Mouse (Mus musculus): ENCODE results near the gene Spg20.

Spg20 gene

DNA sequence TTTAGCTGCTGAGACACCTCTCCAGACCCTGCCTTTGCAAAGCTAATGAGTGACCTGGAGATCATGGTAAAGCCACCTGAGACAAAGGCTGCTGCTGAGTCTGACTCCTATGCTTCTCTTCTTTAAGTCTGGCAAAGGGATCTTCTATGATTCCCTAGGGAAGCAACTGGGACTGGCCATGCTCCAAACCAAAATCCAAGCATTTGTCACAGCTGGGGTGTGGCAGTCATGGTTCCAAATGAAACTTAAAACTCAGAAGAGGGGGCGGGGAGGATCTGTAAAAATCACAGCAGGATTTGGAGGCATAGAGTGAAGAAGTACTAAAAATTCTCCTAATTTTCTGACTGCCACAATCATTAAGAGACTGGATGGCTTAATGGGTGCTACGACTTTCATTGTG lies 14.7 kb upstream of the Spg20 start:
- no peak for DNase-seq (ENCODE audit: low read depth, low spot score)

DNA sequence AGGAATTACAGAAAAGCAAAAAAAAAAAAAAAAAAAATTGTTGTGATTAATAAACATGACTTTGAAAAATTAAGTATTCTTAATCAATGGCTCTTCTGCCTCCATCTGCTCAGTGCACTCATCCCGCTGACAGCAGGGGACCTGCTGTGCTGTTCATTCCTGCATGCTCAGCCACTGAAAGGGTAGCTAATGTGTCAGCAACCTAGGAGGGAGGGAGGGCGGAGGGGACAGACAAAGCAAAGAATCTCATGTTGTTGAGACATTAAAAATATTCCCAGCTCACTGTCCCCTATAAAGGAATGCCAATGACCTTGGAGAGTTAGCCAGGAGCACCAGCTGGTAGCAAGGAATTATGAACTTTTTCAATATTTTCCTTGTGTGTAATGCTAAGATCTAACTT lies 13.9 kb upstream of the Spg20 start:
- DNase-seq (ENCODE audit: low read depth, low spot score), result no peak

DNA sequence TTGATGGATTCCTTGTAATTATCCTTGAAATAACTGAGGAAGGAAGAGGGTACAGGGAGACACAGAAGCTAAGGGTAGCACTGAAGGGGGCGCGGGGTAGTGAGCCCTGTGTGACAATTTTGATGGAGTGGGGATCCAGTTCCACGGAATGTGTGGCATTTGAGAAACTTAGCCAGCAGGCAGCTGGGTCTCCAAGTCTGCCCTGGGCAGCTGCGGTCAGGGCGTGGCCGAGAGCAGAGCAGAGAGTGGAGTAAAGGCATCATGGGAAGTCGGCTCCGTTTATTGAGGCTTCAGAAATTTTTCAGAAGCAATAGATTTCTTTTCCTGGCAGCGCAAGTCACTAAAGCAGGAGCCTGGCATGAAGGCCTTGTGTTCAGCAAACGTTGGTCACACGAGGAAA lies 12.9 kb upstream of the Spg20 start:
- DNase-seq (ENCODE audit: low read depth, low spot score), result no peak

DNA sequence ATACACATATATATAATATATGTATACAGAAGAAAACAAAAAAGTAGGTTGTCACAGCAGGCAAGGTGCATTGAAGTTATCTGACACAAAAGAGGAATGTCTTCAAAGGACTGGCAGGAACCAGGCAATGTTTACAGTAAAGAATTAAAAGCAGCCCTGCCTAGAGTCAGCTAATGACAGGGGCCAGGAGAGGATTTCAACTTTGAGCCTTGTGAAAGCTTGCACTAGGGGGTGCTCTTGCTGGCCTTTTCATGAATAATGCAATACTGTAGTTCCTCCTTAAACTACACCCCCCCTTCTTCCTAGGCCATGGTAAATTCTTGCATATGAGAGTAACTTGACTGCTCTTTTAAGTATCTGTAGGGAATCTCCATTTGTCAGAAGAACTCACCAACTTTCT lies 10.8 kb upstream of the Spg20 start:
- DNase-seq (ENCODE audit: low read depth, low spot score), result no peak

DNA sequence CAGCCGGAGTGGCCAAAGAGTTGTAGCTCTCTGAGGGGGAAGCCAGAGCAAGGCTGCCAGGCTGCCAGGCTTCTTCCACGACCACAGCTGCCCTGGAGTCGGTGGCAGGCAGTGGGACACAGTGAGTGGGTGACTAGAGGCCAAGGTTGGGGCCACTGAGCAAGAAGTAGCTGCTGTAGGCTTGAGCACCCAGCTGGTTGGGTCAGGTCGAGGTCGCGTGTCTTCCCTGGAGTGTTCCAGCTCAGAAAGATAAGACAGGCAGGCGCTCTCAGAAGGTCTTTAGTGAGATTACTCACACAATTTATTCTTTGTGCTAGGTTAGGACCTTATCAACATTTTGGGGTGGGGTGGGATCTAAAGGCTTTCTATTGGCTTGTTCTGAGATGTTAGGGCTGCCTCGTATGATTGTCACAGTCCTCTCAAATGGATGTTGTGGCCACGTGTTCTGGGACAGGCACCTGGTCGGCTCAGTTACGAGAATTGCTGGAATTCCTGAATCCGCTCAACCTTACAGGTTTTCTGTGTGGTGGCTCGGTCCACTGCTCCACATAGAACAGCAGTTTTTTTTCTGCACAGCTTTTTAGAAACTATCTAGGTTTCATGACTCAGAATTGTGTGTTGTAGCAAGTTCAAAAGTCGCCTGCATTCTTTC lies 6.4 kb upstream of the Spg20 start:
- no peak for DNase-seq (ENCODE audit: low read depth, low spot score)

DNA sequence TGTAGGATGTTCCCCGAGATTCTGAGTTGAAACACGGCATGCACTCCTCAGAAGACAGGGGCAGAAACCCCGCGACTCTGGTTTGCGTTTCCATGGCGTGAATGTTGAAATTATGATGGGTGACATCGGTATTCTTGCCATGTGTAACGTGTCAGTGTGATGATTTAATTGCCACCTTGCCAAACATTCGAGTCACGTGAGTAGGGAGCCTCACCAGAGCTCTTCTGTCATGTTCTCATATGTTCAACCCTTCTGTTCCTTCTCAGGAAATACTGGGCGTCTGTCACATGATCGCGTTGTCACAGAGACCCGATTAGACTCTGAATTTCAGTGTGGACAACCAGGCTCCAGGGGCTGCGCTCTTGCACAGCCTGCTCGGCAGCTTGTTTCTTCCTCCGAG lies 5.9 kb upstream of the Spg20 start:
- DNase-seq (ENCODE audit: low read depth, low spot score), result no peak

DNA sequence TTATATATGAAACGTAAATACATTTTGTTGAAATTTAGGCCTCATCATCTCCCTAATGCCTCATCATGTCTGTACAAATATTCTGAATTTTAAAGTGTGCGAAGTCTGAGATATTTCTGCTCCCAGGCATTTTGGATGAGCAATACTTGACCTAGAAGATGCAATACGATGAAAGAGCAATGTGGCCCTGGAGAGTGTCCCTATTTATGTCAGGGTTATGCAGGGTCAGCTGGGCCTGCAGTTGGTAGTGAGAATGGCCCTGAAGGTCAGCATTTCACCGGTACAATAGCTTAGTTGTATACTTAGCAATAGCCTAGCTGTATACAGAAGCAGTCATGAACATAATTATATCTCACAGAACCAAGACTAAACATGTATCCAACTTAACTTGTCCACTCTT lies 2.8 kb upstream of the Spg20 start:
- no peak for DNase-seq (ENCODE audit: low read depth, low spot score)

DNA sequence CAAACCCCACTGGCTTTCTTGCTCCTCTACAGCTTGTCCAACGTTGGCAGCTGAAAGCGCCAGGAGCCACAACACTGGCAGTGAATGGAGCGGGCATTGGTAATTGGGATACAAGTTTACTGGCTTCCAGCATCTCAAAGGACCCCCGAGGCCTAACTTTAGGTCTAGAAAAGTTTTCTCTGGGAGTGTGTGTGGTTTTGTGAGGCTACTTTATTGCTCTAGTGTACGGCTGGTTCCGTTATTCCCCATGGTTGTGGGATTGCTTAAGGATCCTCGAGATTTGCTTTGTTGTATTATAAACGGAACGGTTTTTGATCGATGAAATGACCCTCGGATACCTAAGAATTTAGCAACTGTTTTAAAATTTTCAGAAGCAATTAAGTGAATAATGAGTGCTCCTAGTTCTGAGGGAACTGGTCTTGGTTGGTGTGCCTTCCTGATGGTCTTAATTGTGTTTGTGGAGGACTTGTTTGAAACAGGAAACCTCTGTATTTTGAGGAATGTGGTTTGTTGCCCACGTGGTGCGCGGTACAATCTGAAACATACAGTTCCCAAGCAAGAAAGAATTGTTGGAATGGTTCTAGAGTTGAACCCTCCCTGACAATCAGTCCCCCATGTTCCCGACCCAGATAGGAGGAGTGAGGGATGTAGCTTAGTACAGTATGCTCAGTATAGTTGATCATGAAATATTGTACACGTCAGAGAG lies 955 bp downstream of the Spg20 start:
- no peak for DNase-seq (ENCODE audit: low read depth, low spot score)

DNA sequence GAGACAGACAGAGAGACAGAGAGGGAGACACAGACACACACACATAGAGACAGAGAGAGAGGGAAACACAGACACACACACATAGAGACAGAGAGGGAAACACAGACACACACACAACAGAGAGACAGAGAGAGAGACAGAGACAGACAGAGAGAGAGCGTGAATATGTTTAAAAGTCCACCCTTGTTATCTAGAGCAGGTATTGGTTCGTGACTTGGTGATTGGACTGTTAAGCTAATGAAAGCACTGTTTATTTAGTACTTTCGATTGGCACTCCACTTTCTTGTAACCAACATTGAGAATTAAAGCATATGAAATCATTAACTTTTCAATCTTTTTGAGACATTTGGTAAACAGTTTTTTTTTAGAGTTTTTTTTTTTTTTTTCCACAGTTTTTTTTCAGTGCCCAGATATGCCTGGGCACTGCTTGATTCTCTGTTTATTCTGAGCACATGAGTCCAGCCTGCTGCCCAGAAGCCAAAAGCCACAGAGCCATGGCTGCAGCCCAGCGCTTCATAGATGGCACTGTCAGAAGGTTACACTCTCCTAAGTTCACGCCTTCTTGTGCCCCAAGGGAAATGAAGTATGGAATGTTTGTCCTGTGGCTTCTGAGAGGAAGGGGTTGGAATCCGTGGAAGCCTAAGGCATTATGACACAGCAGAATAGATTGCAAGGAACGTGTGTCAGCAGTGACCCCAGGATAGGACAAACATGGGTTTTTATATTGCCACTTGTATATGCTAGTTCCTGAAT lies 2.6 kb downstream of the Spg20 start:
- DNase-seq (ENCODE audit: low read depth, low spot score), result no peak

DNA sequence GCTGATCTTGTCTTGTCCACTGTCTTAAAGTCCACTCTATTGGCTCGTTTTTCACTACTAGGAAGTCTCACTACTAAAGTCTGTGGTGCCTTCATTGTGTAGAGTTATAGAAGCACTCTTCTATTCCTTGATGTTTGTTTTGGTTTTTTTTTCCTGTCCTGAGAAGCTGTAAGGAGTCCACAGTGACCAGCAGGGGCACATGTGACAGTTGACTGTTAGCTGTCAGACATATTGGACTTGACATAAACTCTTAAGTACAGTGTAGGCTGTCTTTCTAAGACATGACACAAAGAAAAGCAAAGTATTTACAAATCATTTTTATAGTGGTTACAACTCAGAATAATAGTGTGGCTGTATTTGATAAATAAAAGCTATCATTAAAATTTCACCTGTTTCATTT lies 3.2 kb downstream of the Spg20 start:
- no peak for DNase-seq (ENCODE audit: low read depth, low spot score)

DNA sequence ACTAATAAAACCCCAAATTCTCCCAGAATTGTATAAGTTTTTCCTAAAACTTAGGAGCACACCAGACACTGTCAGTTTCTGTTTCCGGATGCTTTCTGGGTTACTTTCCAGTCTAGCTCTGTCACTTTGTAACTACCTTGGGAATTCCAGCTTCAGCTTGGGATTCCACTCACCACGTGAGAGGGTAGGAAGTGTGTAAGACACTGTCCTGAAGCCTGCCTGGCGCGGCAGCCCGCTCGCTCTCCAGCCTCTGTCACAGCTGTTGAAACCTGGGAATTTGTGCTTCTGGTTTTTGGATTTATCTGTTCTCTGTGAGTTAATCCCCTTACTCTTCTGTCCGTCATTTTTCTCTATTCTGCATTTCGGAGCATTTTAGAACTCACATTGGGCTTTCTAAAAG lies 4.1 kb downstream of the Spg20 start:
- DNase-seq (ENCODE audit: low read depth, low spot score), result no peak

DNA sequence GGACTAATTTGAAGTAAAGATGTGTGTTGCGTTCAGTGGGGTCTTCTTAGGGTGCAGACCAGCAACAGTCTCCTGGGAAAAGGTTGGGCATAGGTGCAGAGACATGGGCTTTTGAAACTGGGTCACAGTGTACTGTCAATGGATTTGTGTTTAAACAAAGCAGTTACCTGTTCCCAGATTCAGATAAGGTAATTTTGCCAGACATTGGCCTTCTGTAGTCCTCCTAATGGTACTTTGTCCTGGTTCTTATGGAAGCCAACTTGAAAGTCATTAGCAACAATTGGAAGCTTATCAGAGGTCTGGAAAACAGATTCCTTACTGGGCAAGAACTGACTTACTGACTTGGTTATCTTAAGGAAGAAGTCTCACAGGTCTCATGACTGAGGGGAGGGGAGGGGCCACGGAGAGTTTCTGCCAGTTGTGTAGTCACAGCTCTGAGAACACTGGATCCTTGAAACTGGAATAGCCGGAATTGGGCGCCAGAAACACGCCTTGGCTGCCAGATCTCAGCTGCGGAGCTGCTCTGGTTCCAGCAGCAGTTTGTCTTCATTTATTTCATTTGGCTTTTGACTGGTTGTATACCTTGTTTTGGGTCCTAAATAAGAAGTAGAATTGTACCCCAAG lies 7.5 kb downstream of the Spg20 start:
- DNase-seq (ENCODE audit: low read depth, low spot score), result no peak

DNA sequence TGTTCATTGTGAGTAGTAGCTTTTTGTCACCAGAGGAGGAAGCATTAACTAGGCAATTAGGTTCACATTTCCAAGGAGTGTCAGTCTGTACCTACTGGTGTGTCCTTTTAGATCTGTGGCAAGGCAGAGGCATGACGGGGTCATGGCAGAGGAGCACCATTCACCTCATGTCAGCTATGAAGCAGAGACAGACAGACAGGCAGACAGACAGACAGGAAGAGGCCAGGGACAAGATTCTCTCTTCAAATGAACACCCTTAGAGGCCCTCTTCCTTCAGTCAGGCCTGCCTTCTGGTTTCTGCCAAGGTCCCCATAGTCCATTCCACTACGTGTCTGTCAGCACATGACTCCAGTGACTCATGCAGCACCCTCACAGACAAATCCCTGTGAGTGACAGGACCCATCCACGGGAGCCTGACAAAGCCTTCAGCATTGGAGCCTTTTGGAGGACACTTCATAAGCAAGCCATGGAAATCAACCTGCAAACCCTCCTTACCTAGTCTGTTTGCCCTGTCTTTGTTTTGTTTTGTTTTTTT lies 10.5 kb downstream of the Spg20 start:
- DNase-seq (ENCODE audit: low read depth, low spot score), result no peak

DNA sequence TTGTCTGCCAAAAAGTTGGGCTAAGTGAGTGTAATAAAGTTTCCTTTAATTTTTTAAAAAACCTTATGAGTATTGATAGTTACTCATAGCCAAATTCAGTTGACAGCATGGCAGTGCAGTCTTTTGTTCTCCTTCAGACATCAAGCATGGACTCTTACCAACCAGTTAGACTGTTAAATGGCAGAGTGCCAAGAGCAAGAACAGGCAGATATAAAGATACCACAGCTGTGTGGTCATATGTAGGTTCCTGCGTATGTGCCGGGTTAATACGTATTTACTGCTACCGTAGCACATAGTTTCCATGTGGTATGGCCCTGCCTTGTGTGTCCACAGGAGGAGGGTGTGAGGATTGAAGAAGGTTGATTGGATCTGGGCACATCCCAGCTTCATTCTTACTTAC lies 11.2 kb downstream of the Spg20 start:
- DNase-seq (ENCODE audit: low read depth, low spot score), result no peak

DNA sequence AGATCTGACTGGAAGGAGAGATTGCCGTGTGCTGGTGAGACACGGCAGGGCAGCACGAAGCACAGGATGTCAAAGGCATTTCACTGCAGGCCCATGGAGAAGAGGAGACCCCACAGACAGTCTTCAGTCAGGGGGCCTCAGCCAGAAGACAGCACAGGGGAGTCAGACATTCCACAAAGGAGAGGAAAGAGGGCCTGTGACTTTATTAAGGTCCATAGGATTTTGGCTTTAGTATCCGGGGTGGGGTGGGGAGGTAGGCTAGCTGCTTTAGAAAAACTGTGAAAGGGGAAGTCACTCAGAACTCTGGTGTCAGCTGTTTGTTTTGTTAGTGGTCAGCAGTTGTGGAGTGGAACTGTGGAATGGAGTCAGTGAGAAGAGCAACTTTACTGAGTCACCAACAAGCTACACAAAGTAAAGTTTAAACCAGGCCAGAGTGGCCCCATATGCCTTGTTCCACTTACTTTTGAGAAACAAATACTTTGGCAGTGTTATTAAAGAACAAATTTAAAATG lies 17.3 kb downstream of the Spg20 start:
- DNase-seq (ENCODE audit: low read depth, low spot score), result no peak

DNA sequence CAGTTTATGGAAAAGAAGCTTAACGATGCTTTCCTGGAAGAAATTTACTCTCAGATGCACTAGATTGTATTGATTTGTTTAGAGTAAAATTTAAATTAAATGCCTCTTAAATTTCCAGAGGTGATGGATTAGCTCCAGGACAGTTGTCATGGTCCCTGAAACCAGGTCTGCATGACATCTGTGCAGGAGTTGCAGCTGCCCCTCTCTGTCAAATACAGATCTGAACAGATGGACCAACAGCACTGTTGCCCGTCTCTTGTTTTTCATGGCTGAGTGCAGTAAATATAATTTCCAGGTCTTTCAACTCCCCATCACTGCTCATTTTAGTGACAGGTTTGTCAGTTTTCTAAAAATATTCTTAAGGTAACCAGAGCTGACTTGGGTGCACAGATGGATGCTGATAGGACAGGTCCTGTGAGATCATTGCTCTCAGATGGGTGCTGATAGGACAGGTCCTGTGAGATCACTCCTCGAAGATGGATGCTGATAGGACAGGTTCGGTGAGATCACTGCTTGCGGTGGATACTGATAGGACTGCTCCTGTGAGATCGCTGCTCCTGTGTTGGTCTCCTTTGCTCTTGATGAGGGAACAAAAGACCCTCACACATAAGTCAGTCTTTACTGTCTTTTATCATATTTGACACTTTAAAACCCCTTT lies 19.8 kb downstream of the Spg20 start:
- no peak for DNase-seq (ENCODE audit: low read depth, low spot score)

DNA sequence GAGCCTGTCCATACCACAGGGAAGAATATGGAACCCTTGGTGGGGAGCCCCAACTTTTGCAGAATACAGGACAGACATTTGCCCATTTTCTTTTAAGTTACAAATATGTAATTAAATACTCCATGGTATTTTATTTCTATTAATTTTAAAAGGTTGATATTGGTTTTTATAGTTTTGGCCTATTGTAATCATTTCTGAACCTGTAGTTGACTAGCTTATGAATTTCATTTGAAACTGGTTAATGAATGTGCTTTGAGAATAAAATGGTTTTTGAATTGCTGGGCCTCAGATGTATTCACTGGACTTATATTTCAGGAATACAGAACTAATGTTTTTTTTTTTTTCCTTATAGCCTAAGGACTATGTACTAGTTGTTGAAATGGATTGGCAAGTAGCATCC lies 25.1 kb downstream of the Spg20 start, which contains the start of gene Ccdc169:
Ccdc169 (plus strand) TSS at position 301 of the 400 bp plus-strand sequence.
- DNase-seq (ENCODE audit: low read depth, low spot score), result no peak

DNA sequence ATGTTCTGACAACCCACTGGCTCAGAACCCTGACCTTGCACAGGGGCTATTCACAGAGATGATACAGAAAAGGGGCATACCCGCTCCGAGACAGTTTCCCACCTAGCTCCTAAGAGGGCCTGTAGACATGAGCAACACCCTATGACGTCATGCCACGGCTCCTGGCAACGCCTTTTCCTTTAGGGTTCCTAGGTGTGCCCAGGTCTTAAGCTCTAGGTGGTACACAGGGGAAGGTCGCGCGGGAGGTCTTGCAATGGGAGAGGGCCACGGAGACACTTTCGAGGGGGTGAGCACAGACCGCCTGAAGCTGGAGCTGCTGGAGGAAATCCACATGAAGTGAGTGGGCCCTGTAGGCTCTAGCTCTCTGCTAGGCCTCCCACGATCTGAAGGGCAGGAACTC lies 27.9 kb downstream of the Spg20 start:
- no peak for DNase-seq (ENCODE audit: low read depth, low spot score)

DNA sequence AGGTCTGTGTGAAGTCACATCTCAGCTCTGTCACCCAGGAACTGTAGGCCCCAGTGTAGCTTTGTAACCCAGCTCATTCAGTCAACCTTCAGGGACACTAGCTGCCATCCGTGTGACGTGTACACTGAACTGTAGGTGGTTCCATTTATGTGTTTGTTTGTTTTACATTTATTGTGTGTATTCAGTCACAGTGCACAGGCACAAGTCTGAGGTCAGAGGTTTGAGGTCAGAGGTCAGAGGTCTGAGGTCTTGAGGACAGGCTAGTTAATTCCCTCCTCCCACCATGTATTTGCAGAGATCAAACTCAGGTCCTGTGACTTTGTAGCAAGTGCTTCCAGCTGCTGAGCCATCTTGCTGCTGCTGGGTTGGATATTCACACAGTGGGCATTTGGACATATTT lies 29.5 kb downstream of the Spg20 start:
- DNase-seq (ENCODE audit: low read depth, low spot score), result no peak

DNA sequence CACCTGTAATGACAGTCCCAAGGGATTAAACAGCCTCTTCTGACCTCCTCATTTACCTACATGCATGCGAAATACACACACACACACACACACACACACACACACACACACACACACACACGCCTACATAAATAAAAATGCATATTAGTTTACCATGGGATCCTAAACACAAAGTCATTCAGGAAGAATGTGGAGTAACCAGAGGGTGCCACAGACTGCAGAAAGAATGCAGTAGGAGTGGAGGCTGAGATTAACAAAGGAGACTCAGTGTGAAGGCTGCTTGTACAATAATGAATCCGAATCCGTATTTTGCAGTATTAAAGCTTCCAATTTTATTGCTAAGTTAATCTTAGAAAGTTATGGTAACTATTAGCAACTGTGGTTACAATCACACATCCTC lies 33.0 kb downstream of the Spg20 start:
- no peak for DNase-seq (ENCODE audit: low read depth, low spot score)

DNA sequence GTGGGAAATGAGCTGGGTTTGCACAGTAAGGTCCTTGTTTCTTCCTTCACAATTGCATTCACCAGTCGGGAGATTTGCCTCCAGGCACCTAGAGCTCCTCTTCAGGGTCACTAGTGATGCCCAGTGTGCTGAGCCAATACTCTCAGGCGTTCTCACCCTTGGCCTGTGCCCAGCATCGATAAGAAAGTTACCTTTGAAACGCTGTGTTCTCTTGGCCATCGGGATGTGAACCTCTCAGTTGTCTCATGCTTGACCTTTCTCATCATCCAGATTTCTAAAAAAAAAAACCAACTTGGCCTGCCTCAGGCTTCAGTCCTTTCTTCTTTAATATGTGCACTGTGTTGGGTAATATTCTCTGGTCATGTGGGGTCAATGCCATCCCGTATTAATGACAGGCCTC lies 34.5 kb downstream of the Spg20 start:
- no peak for DNase-seq (ENCODE audit: low read depth, low spot score)
